Mouse (Mus musculus): ENCODE results near the gene Gmeb1. TPM values are rescaled to one million over a fixed set of nuclear protein-coding genes. Genes with fewer than 3 reads are reported as not detected.

The Gmeb1 gene
- total RNA-seq, 1 experiment from 2014 or later: 16.2 TPM

GRCm38 (mm10) chr4:132274156-132274862 lies 12.9 kb upstream of the Gmeb1 start, which contains the start of gene Taf12:
Gene Taf12, plus strand, starts transcription at chr4:132274375.
- DNase-seq: peak; percentile 96

- peak; percentile 43 for DNase-seq
Observed at GRCm38 (mm10) chr4:132273166-132273565, 11.8 kb upstream of the Gmeb1 start.

GRCm38 (mm10) chr4:132269740-132270560 lies 8.5 kb upstream of the Gmeb1 start:
- DNase-seq: peak; percentile 90

- DNase-seq: peak; percentile 37
Observed at GRCm38 (mm10) chr4:132268871-132269739, 7.7 kb upstream of the Gmeb1 start.

- DNase-seq: no peak
Observed at GRCm38 (mm10) chr4:132266835-132267349, 5.5 kb upstream of the Gmeb1 start.

- DNase-seq: no peak
Observed at GRCm38 (mm10) chr4:132263313-132263712, 1.9 kb upstream of the Gmeb1 start.

GRCm38 (mm10) chr4:132262358-132262616 lies 885 bp upstream of the Gmeb1 start:
- no peak for DNase-seq

GRCm38 (mm10) chr4:132260404-132261379 lies 710 bp downstream of the Gmeb1 start:
- DNase-seq: peak; percentile 82

GRCm38 (mm10) chr4:132259248-132259647 lies 2.2 kb downstream of the Gmeb1 start:
- no peak for DNase-seq

- peak; percentile 34 for DNase-seq
Observed at GRCm38 (mm10) chr4:132256384-132256783, 5.0 kb downstream of the Gmeb1 start.

GRCm38 (mm10) chr4:132254986-132255385 lies 6.4 kb downstream of the Gmeb1 start:
- no peak for DNase-seq

GRCm38 (mm10) chr4:132253622-132254021 lies 7.8 kb downstream of the Gmeb1 start:
- DNase-seq: no peak

GRCm38 (mm10) chr4:132253128-132253527 lies 8.3 kb downstream of the Gmeb1 start:
- DNase-seq: no peak

GRCm38 (mm10) chr4:132251596-132251995 lies 9.8 kb downstream of the Gmeb1 start:
- peak; percentile 46 for DNase-seq

GRCm38 (mm10) chr4:132247451-132247997 lies 13.9 kb downstream of the Gmeb1 start:
- no peak for DNase-seq

GRCm38 (mm10) chr4:132245643-132246042 lies 15.8 kb downstream of the Gmeb1 start:
- no peak for DNase-seq

GRCm38 (mm10) chr4:132241208-132241607 lies 20.2 kb downstream of the Gmeb1 start:
- no peak for DNase-seq

GRCm38 (mm10) chr4:132240367-132240766 lies 21.0 kb downstream of the Gmeb1 start:
- DNase-seq: no peak

- DNase-seq: no peak
Observed at GRCm38 (mm10) chr4:132238356-132238755, 23.0 kb downstream of the Gmeb1 start.

- no peak for DNase-seq
Observed at GRCm38 (mm10) chr4:132234710-132235109, 26.7 kb downstream of the Gmeb1 start.

GRCm38 (mm10) chr4:132230422-132230821 lies 31.0 kb downstream of the Gmeb1 start:
- DNase-seq: no peak

All from adrenal gland, postnatal 14 days (tissue).